Mouse (Mus musculus) liver, adult 2 months (tissue): ENCODE results near the gene Atp1b3.

Experiments
- CTCF ChIP-seq: fragments of 200-500 bp; IDR thresholded peaks from 2 replicates; pipeline ENCODE4 v1.5.1; 2011; ENCODE audit warnings: low read depth, low read length, control low read depth
- POLR2A ChIP-seq: fragments of 200-500 bp; IDR thresholded peaks from 2 replicates; pipeline ENCODE4 v1.6.1; 2011; ENCODE audit warnings: low read length, control low read depth; ENCODE audit not compliant: insufficient read depth; ENCODE audit errors: extremely low read depth

DNA sequence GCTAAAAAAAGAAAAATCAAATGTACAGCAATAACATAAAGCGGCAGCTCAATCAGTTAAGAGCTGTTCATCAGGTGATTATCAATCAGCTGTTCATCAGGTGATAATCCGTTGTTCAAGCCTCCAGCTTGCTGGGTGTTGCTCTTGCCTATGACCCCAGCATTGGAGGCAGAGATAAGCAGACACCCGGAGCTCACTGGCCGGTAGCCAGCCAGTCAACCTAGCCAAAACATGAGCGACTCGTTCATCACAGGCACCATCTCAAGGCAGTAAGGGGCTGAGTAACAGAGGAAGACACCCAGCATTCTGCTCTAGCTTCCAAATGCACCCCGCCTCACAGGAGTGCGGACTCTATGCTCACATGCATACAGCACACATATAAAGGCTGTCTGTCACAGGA lies 10.4 kb downstream of the Atp1b3 start:
- no peak for TF ChIP-seq POLR2A
- no peak for TF ChIP-seq CTCF
